In genomic region chr11:117129473-117129872, GRCm38 (mm10) we compare ENCODE assay signal across 8 mouse cellular contexts. TPM values are rescaled to one million over a fixed set of nuclear protein-coding genes. Genes with fewer than 3 reads are reported as not detected.
A peak's percentile ranks its signal among the peaks of the same experiment; 100 is the strongest.
DNase-seq lines count a peak whose midpoint lies in the region; ATAC-seq and TF ChIP-seq lines count a peak whose summit lies in the region.

No protein-coding gene starts in this region.

- H3K4me1 ChIP-seq in intestine, embryonic 15.5 days (replicated peaks): peaks cover 31% of the 10 kb centered on the region
- H3K4me1 ChIP-seq in intestine, postnatal 0 days (replicated peaks; ENCODE audit: control insufficient read depth, insufficient read depth, low read length): 0 out of 2 replicates have a peak, but pooled peaks cover 4% of the 10 kb centered on the region
- H3K4me1 ChIP-seq in heart, embryonic 16.5 days (ENCODE audit: control insufficient read depth, insufficient read depth, low read length): peaks cover 57% of the 10 kb centered on the region

- TF ChIP-seq CTCF in intestine, postnatal 0 days (IDR thresholded peaks at IDR 0.05; ENCODE audit: low read depth): no peak

- H3K9ac ChIP-seq in intestine, embryonic 15.5 days: no peak overlapping the region
- no peak overlapping the region for H3K9ac ChIP-seq in intestine, postnatal 0 days (ENCODE audit: low read depth, low read length)
- H3K9ac ChIP-seq in heart, embryonic 16.5 days (ENCODE audit: low read length): peak overlapping the region; percentile 51

- peak; percentile 22; the same call in 1 of the 2 replicates for ATAC-seq in intestine, embryonic 15.5 days
- no peak for ATAC-seq in intestine, postnatal 0 days
- ATAC-seq in heart, embryonic 16.5 days (replicated peaks; ENCODE audit: extremely low read depth, insufficient read depth, low FRiP score): no peak
- no peak for ATAC-seq in CD4-positive, CD25-positive, alpha-beta regulatory T cell, adult 4 months
- ATAC-seq in inflammation-experienced regulatory T-cells, adult 6 months: no peak

- no peaks in the 10 kb centered on the region for H3K9me3 ChIP-seq in intestine, embryonic 15.5 days
- no peaks in the 10 kb centered on the region for H3K9me3 ChIP-seq in intestine, postnatal 0 days (ENCODE audit: control insufficient read depth)
- H3K9me3 ChIP-seq in heart, embryonic 16.5 days (replicated peaks; ENCODE audit: control insufficient read depth, low read length): no peaks in the 10 kb centered on the region

- H3K4me2 ChIP-seq in intestine, embryonic 15.5 days (replicated peaks): no peak overlapping the region
- no peak overlapping the region for H3K4me2 ChIP-seq in intestine, postnatal 0 days (replicated peaks; ENCODE audit: low read depth)
- H3K4me2 ChIP-seq in heart, embryonic 16.5 days (ENCODE audit: low read depth, low read length): no peak overlapping the region

- peak overlapping the region; percentile 69; the same call in 1 of the 2 replicates for H3K27ac ChIP-seq in intestine, embryonic 15.5 days
- no peak overlapping the region for H3K27ac ChIP-seq in intestine, postnatal 0 days (ENCODE audit: low read depth, low read length)
- H3K27ac ChIP-seq in heart, embryonic 16.5 days (ENCODE audit: low read length): peak overlapping the region; percentile 91

- H3K27me3 ChIP-seq in intestine, embryonic 15.5 days (replicated peaks): no peaks in the 10 kb centered on the region
- no peaks in the 10 kb centered on the region for H3K27me3 ChIP-seq in intestine, postnatal 0 days (replicated peaks; ENCODE audit: control insufficient read depth, insufficient read depth, low read length)
- no peaks in the 10 kb centered on the region for H3K27me3 ChIP-seq in heart, embryonic 16.5 days (ENCODE audit: control insufficient read depth, insufficient read depth, low read length)

- no peak overlapping the region for H3K4me3 ChIP-seq in intestine, embryonic 15.5 days (replicated peaks)
- H3K4me3 ChIP-seq in intestine, postnatal 0 days (ENCODE audit: low read depth, low read length): no peak overlapping the region
- H3K4me3 ChIP-seq in heart, embryonic 16.5 days (ENCODE audit: low read length): no peak overlapping the region

- 57% methylated on average over 11 of the region's 11 CpGs for WGBS in intestine, embryonic 15.5 days
- 65% methylated on average over 11 of the region's 11 CpGs for WGBS in intestine, postnatal 0 days
- 46% methylated on average over 11 of the region's 11 CpGs for WGBS in heart, embryonic 16.5 days

- H3K36me3 ChIP-seq in intestine, embryonic 15.5 days: no peaks in the 10 kb centered on the region
- peaks cover 7% of the 10 kb centered on the region for H3K36me3 ChIP-seq in intestine, postnatal 0 days (ENCODE audit: control insufficient read depth, insufficient read depth)
- peaks cover 4% of the 10 kb centered on the region; the same call in 1 of the 2 replicates for H3K36me3 ChIP-seq in heart, embryonic 16.5 days (ENCODE audit: control insufficient read depth, insufficient read depth)

- DNase-seq in right cerebral cortex, postnatal 4 days: peak; percentile 30
- no peak for DNase-seq in right cerebral cortex, postnatal 36 days (ENCODE audit: low spot score in 2 of 2)
- no peak for DNase-seq in urinary bladder, postnatal 14 days (ENCODE audit: low spot score)

RNA-seq across cellular contexts. Expression of gene Sec14l1, which starts 14.5 kb away (rescaled TPM):
- 30.4 and 30.7 TPM in 2 replicates for polyA plus RNA-seq in intestine, embryonic 15.5 days (2015; fragmentation: Nextera tagmentation; extraction: Ambion mirVana)
- polyA plus RNA-seq in intestine, postnatal 0 days (2015; fragmentation: Nextera tagmentation; extraction: Ambion mirVana): 22.8 and 23.9 TPM in 2 replicates
- polyA plus RNA-seq in heart, embryonic 16.5 days (2015; fragmentation: Nextera tagmentation; extraction: Ambion mirVana): 51.0 and 54.9 TPM in 2 replicates
- polyA plus RNA-seq in CD4-positive, CD25-positive, alpha-beta regulatory T cell, adult 4 months (2017; shearing (Covaris generic)): 10 to 100 TPM; 11.9 to 18.9 TPM
- 10 to 100 TPM; 20.1 to 25.6 (median 21.9) TPM for polyA plus RNA-seq in inflammation-experienced regulatory T-cells, adult 6 months (2017; shearing (Covaris generic))
